Mouse (Mus musculus) T-helper 17 cell (primary cell): Measurements from ENCODE around the gene B4galnt1.
"Not testable (repeated sequence)": the region's sequence is repeated elsewhere in the genome, so short reads cannot be mapped to it uniquely, and the experiment has no call there.

Experiments used
- in situ Hi-C, 2 experiments: fragments of 300-600 bp; cut with MboI, MseI; formaldehyde crosslinking; loops; 1 replicate in 1 of 2; 2 replicates in 1 of 2; pipeline ENCODE4 v1.15.1; 2025; ENCODE audit warnings: high pct_unique_total_duplicates in 2 of 2

Gene B4galnt1

DNA sequence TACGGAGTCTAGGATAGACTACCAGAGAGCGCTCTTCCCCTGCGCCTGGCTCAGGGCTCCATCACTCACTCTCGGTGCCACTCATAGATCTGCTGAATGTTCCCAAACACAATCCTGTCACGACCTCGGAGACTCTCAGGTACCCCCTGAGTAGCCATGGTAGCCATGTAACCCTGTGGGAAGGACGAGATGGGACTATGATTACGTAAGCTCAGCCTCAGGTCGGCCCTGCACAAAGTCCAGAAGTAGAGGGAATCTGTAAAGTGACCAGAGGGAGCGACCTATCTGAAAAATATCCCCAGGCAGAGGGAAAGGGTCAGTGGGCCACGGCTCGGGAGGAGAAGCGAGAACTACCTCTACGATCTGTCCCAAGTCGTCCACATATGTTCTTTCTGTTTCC, 20.5 kb downstream of the B4galnt1 start:
- in situ Hi-C loops = loop anchor here (5.0 to 10.0 kb wide), 2 partner anchors 147 to 149 kb away; no protein-coding TSS in a partner anchor

- in situ Hi-C loops = loop anchor here (5.0 to 10.0 kb wide), 2 partner anchors 146 to 148 kb away; no protein-coding TSS in a partner anchor
Observed at GRCm38 (mm10) chr10:127186451-127186850, 21.4 kb downstream of the B4galnt1 start.

DNA sequence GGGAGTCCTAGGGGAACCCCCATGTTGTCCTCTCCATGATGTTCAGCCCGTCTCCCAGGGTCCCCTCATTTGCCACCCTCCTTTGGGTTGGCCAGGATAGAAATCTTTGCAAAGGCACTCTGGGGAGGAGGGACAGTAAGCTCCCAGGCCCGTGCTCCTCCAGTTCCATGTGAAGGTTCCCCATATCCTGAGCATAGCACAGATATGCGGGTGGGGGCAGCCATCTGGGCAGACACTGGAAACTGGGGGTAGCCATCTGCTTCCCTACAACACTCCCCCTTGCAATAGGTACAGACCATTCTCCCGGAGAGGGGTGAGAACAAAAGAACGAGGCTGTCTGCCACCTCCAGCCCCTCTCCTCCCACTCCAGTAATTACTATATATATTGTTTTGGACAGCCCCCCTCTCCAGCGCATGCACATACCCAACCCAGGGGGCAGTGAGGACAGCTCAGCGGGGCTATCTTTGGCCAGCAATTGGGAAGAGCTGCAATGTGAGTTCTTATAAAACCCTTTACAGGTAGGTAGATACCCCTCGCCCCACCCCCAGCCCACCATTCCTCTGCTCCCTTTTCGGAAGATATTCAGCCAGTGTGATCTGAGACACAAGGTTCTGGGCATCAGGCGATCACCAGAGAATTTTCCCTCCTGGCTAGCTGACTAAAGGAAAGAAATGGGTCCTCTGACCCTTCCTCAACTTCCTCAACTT, 22.5 kb downstream of the B4galnt1 start:
- in situ Hi-C loops = loop anchor here (5.0 to 10.0 kb wide), 2 partner anchors 145 to 147 kb away; no protein-coding TSS in a partner anchor

DNA sequence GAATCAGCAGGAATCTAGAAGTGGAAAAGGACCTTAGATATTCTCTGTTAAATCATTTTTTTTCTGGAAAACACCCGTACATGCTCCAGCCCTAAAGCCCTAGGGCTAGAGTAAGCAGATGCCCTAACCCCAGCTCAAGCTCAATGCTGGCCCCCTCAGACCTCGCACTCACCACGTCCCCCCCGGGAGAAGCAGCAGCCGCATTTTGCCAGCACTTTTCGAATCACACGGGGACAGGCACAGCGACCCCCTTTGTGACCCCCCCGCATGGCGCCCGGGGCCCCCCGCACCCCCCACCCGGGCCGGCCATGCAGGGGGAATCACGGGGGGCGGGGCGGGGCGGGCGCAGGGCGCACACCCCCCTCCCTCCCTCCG, 23.0 kb downstream of the B4galnt1 start:
- in situ Hi-C loops = loop anchor here (5.0 to 10.0 kb wide), 2 partner anchors 144 to 147 kb away; no protein-coding TSS in a partner anchor

DNA sequence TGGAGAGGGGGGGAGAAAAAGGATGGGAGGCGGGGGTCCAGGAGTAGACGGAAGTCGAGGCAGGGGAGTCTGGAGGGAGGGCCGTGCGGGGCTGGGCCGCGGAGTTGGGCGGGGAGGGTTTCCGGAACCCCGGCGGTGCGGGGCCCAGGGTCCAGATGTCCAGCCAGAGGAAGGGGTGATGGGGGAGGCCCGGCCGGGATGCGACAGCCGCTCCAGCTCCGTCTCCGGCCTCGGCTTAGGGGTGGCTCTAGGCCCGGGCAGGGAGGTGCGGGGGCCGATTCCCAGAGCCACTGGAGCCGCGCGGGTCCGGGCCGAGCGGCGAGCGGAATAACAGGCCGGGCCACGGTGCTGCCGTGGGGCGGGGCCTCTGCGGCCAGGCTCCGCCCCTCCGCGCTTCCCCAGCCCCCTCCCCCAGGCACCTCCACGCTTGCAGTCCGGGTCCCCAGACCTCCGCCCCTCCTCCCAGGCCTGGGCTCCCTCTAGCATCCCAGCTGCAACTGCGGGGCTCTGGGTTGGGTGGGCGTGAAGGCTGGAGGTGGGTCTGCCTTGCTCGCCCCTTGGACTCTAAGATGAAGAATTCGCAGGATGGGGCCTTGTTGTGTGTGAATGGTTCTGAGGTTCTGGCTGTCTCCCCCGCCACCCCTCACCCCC, 23.6 kb downstream of the B4galnt1 start:
- in situ Hi-C loops = loop anchor here (5.0 to 10.0 kb wide), 2 partner anchors 144 to 146 kb away; no protein-coding TSS in a partner anchor

- in situ Hi-C loops = loop anchor here (5.0 to 10.0 kb wide), 2 partner anchors 143 to 146 kb away; no protein-coding TSS in a partner anchor
Observed at GRCm38 (mm10) chr10:127189116-127189650, 24.2 kb downstream of the B4galnt1 start.

DNA sequence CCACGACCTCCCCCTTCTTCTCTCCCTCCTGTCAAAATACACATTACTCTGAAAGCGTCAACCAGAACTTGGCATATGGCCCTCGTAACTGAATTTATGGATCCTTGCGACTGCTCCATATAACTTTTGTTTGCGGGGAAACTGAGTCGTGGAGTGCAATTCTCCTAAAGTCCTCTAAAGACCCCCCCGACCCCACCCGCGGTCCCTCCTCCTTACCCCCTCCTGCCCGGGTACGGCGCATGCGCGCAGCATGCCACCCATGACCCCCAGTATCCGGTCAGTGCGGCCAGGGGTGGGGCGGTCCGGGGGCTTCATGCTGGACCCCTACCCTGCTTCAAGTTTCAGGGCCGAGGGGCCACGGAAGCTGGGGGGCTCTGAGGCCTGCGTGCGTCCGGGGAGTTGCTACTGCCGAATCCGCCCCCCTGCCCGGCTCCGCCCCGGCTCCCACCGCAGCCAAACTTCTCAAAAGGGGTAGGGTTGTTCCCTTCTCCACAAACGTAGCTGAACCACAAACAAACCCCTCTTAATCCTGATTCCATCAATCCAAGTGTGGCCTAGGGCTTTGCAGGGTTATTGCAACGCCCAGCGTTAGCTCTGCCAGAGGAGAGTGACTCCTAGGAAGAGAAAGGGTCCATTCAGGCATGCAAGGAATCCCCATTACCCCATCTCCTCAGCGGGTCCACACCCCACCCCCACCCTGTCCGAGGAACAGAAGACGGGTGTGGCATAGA, 24.8 kb downstream of the B4galnt1 start, which contains the start of gene Arhgef25:
TSS of gene Arhgef25 (minus strand) at position 433 of the 731 bp plus-strand sequence.
- in situ Hi-C loops = loop anchor here (5.0 to 10.0 kb wide), 2 partner anchors 142 to 145 kb away; no protein-coding TSS in a partner anchor

DNA sequence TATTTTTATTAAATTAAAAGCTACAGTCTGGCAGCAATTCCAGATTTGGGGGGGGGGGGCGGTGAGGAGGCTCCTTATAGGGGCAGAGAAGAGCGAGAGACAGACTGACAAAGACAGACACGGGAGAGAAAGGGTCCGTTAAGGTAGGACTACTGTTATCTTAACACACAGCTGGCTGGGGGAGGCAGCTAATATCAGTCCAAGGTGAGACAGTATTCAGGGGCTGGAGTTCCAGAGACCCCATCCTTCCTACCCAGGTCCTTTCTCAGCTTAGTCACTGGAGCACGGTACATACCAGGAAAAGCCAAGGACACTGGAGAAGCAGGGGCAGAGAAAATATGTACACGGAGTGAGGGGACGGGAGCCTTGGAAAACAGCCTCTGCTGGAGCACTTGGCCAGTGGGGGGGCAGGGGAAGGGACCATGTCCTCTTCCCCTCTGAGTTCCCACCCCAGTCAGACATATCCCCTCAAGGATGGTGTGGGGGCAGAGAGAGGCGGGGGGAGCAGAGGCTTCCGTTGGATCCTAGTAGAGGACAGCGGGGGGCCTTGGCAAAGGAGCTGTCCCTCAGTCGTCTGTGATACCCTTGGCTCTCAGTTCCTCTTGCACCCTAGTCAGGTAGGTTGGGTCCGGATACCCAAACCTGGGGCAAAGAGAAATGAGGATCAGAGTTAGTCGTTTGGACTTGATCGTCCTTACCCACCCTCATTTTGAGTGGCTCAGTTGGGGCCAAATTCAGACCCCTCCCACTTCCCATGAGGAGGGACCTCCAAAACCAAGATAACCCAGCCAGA, 25.6 kb downstream of the B4galnt1 start:
- in situ Hi-C loops = no loop called here

DNA sequence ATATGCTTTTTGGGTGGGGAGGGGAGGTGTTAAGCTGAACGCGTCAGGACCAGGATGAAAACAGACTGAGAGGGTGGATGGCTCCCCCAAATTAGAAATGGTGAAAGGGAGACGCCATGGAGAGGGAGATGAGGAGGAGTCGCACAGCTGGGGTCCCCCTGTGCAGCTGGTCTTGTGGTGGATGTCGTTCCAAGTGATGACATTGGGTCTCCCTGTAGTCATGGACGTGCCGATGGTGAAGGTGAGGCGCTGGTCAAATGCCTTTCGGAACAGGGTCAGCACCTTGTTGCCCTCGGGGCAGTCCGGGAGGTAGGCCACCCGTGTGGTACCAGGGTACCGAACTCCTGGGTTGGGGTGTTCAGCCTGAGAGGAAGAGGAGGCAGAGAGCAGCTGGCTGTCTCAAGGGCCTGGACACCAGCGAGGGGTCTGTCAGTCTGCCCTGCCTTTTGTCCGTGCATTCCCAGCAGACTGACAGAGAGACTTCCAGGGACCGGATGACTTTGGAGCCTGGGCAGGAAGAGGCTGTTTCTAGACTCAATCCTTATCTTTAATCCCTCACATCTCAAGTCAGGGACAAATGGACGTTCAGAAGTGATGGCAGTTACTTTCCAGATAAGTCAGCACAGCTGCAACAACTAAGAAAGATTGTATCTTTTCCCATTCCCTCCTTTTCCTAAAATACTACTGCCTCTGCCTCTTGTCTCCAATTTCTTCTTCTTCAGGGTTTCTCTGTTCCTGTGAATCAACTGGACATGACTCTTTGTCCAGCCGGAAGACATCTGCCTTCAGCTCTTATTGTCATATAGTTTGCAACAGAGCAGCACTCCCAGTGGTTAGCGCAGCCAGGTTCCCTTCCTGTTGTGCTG, 26.4 kb downstream of the B4galnt1 start:
- in situ Hi-C loops = no loop called here

DNA sequence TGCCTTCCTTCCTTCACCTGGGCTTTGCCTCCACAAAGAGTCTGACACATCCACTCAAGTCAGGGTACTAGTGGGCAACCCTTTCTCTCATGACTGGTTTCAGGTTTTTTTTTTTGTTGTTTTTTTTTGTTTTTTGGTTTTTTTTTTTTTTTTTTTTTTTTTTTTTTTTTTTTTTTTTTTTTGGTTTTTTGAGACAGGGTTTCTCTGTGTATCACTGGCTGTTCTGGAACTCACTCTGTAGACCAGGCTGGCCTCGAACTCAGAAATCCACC, 27.0 kb downstream of the B4galnt1 start:
- in situ Hi-C loops = not testable (repeated sequence)

GRCm38 (mm10) chr10:127193011-127193410, 28.0 kb downstream of the B4galnt1 start:
- in situ Hi-C loops = no loop called here

DNA sequence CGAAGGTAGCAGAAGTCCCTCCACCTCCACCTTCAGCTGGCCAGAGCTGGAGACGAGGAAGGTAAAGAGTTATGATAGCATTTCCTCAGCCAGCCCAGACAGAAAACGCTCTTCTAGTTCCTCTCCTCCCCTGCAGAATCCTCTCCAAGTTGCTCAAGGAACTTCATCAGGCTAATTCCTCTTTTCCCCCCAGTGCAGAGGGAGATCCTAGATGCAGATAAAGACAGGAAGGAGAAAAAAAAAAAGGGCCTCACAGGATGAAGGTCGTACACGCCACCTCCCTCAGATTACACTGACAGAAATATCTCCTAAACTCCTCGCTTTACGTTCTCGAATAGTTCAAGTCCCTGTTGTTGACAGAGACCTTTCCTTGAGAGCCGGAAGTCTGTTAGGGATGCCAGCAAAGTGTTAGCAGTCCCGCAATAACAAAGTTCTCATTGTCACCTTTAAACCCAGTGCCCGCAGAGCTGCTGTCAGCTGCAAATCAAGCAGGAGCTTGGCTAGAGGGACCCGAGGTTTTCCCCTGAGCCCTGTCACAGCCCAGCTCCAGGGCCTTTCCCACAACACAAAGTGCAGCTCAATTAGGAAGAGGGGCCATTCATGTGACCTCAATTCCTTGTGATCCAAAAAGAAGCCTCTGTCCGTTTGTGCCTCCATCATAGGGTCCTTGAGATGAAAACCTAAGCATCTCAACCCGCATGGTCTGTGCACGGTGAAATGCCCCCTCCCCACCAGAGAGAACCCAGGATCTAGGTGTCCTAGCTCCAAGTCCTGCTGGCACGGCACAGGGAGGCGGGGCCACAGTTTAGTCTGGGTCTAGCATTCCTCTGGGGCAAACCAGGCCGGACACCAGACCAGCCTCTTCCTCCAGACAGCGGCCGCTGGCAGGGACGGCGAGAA, 29.7 kb downstream of the B4galnt1 start:
- in situ Hi-C loops = no loop called here

GRCm38 (mm10) chr10:127195328-127196129, 30.5 kb downstream of the B4galnt1 start, which contains the start of gene Dtx3:
Gene Dtx3, minus strand, starts transcription at chr10:127195728.
- in situ Hi-C loops = no loop called here

DNA sequence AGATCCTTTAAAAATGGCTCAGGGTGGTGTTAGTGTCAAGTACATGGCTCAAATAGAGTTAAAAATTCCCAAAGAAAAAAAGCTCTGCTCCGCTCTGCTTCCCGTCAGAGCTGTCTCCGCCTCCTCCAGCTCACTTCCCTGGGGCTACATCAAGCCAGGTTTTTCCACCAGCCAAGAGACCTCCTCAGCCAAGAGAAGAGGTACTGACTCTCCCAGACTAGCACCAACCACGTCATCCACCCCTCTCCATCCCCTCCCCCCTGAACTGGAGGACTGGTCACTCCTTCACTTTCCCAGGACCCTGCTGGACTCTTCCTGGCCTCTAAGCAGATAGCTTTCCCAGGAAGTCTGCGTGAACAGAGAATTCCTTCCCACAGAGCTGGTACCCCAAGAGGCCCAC, 31.4 kb downstream of the B4galnt1 start:
- in situ Hi-C loops = no loop called here

DNA sequence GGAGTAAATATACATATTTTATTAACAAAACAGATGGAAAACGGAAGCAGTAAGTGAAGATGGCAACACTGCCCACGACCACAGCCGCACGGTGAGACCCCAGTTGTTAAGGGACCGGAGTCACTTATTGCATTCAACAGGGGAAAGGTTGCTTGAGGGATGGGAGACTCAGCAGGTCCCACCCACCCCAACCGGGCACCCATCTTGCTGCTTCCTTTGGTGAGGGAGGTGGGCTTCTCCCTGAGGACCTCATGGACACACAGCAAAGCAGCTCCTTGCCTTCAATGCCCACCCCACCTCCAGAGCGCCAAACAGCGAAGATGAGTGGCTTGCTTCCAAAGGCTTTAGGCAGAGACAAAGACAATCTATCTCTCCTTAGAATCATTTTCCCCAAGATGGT, 32.1 kb downstream of the B4galnt1 start:
- in situ Hi-C loops = no loop called here

DNA sequence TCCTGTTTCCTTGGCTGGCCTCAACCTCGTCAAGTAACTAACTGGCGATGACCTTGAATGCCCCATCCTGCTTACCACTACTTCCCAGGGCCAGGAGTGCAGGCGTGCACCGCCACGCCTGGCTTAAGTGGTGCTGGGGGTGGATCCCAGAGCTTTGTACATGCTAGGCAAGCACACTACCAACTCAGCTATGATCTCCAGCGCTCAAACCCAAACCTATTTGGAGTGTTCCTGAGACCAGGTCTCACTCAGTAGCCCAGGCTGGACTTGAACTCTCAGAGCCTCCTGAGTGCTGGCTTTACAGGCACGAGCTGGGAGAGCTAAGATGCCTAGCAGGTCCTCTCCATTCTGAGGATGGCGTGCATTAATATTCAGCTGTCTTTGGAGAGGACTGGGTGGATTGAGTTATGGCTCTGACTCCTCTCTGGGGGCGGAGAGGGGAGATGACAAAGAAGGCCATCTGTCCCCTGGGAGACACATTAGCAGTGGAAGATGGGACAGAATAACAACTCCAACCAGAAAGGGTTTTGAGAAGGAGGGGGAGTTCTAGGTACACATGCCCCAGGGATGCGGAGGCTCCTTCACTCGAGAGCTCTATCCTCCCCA, 32.6 kb downstream of the B4galnt1 start:
- in situ Hi-C loops = no loop called here

- in situ Hi-C loops = no loop called here
Observed at GRCm38 (mm10) chr10:127198492-127198891, 33.5 kb downstream of the B4galnt1 start.

- in situ Hi-C loops = no loop called here
Observed at GRCm38 (mm10) chr10:127199068-127199467, 34.0 kb downstream of the B4galnt1 start.
